Mouse (Mus musculus) adrenal gland, postnatal 4 days (tissue): ENCODE measurements around the gene Cyp39a1. TPM values are rescaled to one million over a fixed set of nuclear protein-coding genes. Genes with fewer than 3 reads are reported as not detected.

ENCODE experiments used
- DNase-seq, 2 experiments: peaks; one replicate each; pipeline ENCODE4 v3.0.0; 2021 to 2022; ENCODE audit warnings: low spot score in 2 of 2, mixed read lengths in 2 of 2
- total RNA-seq, 2 experiments: library from RNA; stranded (reverse); gene quantifications; 2 replicates each; pipeline ENCODE4 v1.2.3; 2021

Cyp39a1 gene
- total RNA-seq, 2 experiments from 2014 or later, result 8.6 to 10.0 TPM

- no peak for DNase-seq
Observed at GRCm38 (mm10) chr17:43754687-43755086, 87.5 kb downstream of the Cyp39a1 start.

DNA sequence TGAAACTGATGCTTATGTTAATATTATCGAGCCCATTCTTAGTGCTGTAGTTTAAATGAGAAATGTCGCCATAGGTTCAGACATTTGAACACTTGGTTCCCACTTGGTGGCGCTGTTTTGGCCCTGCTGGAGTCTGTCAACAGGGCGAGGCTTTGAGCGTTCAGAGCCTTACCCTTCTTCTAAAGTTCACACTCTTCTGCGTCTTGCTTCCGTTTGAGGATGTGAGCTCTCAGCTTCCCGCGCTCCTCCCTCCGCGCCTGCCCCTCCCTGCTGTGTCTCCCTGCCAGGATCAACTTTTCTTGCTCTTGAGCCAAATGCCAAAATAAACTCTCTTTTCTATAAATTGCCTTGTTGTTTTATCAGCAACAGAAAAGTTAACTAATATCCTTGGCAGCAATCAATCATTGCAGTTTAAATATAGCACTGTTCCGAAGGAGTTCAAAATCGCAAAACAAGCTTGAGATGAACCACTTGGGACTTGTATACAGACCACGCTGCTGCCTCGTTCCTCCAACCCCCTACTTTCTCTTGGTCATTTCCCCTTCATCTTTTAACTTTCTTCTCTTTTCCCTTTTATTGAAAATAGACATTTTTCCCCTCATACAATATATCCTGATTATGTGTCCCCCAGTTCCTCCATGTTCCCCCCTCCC lies 91.5 kb downstream of the Cyp39a1 start:
- DNase-seq, result no peak

GRCm38 (mm10) chr17:43784531-43784930 lies 117.3 kb downstream of the Cyp39a1 start:
- DNase-seq, result no peak

- no peak for DNase-seq
Observed at GRCm38 (mm10) chr17:43788222-43788621, 121.0 kb downstream of the Cyp39a1 start.

DNA sequence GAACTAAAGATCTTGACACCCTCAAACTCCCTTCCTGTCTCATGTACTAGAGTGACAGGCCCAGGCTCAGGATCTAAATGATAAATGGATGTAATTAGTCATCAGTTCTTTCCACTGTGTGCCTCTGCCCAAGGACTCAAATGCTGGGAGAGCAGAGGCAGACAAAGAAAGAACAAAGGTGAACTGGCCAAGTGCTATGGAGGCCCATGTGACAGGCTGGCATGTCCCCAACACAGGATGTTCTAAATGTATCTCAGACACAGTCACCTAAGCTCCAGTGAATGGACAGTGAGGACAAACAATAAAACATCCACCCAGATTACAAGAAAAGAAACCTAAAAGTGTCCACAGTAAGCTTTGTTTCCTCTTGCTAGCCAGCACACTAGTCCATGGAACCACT lies 122.2 kb downstream of the Cyp39a1 start:
- no peak for DNase-seq

- no peak for DNase-seq
Observed at GRCm38 (mm10) chr17:43791751-43792150, 124.5 kb downstream of the Cyp39a1 start.

DNA sequence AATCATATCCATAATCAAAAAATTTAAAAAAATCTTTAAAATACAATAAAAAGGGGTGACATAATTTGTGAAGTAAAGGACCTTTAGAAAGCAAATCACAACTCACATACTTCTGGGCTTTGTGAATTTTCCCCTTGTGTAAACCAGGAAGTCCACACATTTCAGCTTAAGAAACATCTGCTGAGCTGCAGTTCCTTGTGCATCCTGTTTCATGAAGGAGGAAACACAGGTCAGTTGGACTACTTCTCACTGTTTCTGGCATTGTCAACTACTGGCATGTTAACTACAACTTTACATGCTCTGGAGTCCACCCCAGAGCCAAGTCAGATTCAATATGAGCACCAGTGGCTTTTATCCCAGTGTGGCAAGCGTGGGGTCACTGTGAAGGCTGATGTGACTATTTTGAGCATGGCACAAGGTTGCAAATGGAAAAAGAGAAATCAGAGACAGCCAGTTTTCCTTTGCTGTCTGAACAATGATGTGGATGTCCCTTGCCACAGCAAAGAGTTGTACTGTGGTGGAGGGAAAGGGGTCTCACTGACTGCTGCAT lies 127.6 kb downstream of the Cyp39a1 start:
- DNase-seq, result no peak

Other genes starting within 250 kb of the Cyp39a1 start
- gene Mep1a, start 164.6 kb upstream of the Cyp39a1 start, total RNA-seq, result 10 to 100 TPM in 1 of 2 experiments, under 1 TPM in 1; 0.85 to 28.5 TPM
- gene Ankrd66, start 123.8 kb upstream of the Cyp39a1 start, total RNA-seq, result not detected
- gene Pla2g7, start 99.3 kb upstream of the Cyp39a1 start, total RNA-seq, result 10 to 100 TPM; 14.0 to 15.6 TPM
- gene Tdrd6, start 37.1 kb upstream of the Cyp39a1 start, total RNA-seq, result under 1 TPM; 0.06 to 0.11 TPM
- gene Slc25a27, start 211 bp upstream of the Cyp39a1 start, total RNA-seq, result 10 to 100 TPM in 1 of 2 experiments, 1 to 10 TPM in 1; 9.8 to 13.5 TPM
- gene Rcan2, start 133.9 kb downstream of the Cyp39a1 start, total RNA-seq, result 10 to 100 TPM; 10.6 to 11.4 TPM